Mouse (Mus musculus): ENCODE results near the gene Hoxa11. TPM values are rescaled to one million over a fixed set of nuclear protein-coding genes. Genes with fewer than 3 reads are reported as not detected.
A peak's percentile ranks its signal among the peaks of the same experiment; 100 is the strongest.

Hoxa11 gene
- polyA plus RNA-seq, 1 experiment from 2014 or later: not detected

DNA sequence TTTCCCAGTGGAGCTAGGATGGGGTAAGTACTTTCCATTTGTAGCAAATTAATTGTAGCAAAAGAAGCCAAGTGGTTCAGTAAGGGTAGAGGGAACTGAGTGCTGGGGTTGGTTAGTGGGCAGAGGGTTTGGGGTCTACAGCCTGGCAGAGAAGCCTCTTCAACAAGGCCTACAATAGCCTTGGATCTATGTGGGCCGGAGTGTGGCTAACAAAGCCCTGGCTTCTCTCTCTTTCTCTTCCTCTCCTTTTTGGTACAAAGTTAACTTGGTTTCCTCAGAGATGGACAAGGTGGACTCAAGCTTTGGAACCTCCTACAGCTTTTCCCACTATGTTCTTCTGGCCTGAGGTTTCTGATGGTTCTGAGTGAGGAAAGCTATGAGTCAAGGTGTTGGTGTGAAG is 44.3 kb downstream of the Hoxa11 start:
- no peak overlapping the region for H3K9ac ChIP-seq (ENCODE audit: low read depth, low read length)
- no peaks in the 10 kb centered on the region for H3K9me3 ChIP-seq (replicated peaks; ENCODE audit: control insufficient read depth, low read length)
- WGBS (ENCODE audit: insufficient replicate concordance): 67% methylated on average over 1 of the region's 1 CpGs
- no peak overlapping the region for H3K4me2 ChIP-seq (ENCODE audit: low read depth, low read length)
- no peaks in the 10 kb centered on the region for H3K36me3 ChIP-seq (ENCODE audit: control insufficient read depth, insufficient read depth)
- H3K4me3 ChIP-seq (ENCODE audit: low read depth, low read length): no peak overlapping the region
- no peaks in the 10 kb centered on the region for H3K4me1 ChIP-seq (ENCODE audit: control insufficient read depth, low read depth, low read length)
- H3K27me3 ChIP-seq (ENCODE audit: control insufficient read depth, insufficient read depth, low read depth, low read length): peaks cover 87% of the 10 kb centered on the region
- H3K27ac ChIP-seq (ENCODE audit: low read length): no peak overlapping the region
- ATAC-seq (ENCODE audit: low read depth): no peak

DNA sequence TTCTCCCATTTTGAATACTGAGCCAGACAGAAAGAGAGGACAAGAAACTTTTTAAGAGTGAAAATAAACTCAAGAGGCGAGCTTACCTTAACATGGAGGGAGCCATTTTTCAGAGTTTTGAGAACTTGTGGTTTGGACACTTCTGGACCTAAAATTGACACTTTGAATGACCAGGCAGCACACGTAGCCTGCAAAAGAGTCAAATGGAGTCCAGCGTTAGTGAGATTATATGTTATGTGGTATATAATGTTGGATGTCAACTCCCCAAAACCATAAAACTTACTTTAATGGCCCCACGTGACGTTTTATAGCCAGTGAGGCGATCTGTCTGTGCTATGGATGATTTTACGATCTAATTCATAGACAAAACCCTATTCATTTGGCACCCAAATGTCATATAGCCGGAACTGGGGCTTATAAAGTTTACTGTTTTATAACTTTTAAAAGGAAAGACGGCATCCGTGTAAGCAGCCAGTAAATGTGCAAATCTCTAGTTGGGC is 44.8 kb downstream of the Hoxa11 start:
- WGBS (ENCODE audit: insufficient replicate concordance): 61% methylated on average over 10 of the region's 10 CpGs
- H3K4me1 ChIP-seq (ENCODE audit: control insufficient read depth, low read depth, low read length): no peaks in the 10 kb centered on the region
- no peak overlapping the region for H3K9ac ChIP-seq (ENCODE audit: low read depth, low read length)
- no peaks in the 10 kb centered on the region for H3K9me3 ChIP-seq (replicated peaks; ENCODE audit: control insufficient read depth, low read length)
- no peaks in the 10 kb centered on the region for H3K36me3 ChIP-seq (ENCODE audit: control insufficient read depth, insufficient read depth)
- H3K4me2 ChIP-seq (ENCODE audit: low read depth, low read length): no peak overlapping the region
- no peak overlapping the region for H3K4me3 ChIP-seq (ENCODE audit: low read depth, low read length)
- no peak for ATAC-seq (ENCODE audit: low read depth)
- no peak overlapping the region for H3K27ac ChIP-seq (ENCODE audit: low read length)
- peaks cover 87% of the 10 kb centered on the region for H3K27me3 ChIP-seq (ENCODE audit: control insufficient read depth, insufficient read depth, low read depth, low read length)

GRCm38 (mm10) chr6:52200073-52200750 is 45.4 kb downstream of the Hoxa11 start:
- Histone ChIP-seq H3K4me2 (ENCODE audit: low read depth, low read length) (no peak overlapping the region), H3K9me3 (replicated peaks; ENCODE audit: control insufficient read depth, low read length) (no peaks in the 10 kb centered on the region), H3K36me3 (ENCODE audit: control insufficient read depth, insufficient read depth) (no peaks in the 10 kb centered on the region), H3K9ac (ENCODE audit: low read depth, low read length) (no peak overlapping the region), H3K27me3 (ENCODE audit: control insufficient read depth, insufficient read depth, low read depth, low read length) (peaks cover 84% of the 10 kb centered on the region), H3K27ac (ENCODE audit: low read length) (no peak overlapping the region), H3K4me1 (ENCODE audit: control insufficient read depth, low read depth, low read length) (no peaks in the 10 kb centered on the region), H3K4me3 (ENCODE audit: low read depth, low read length) (no peak overlapping the region)
- ATAC-seq (ENCODE audit: low read depth): no peak
- WGBS (ENCODE audit: insufficient replicate concordance): 45% methylated on average over 30 of the region's 30 CpGs

GRCm38 (mm10) chr6:52197271-52197670 is 48.3 kb downstream of the Hoxa11 start:
- H3K4me3 ChIP-seq (ENCODE audit: low read depth, low read length): no peak overlapping the region
- peaks cover under 1% of the 10 kb centered on the region; the same call in 1 of the 2 replicates for H3K4me1 ChIP-seq (ENCODE audit: control insufficient read depth, low read depth, low read length)
- no peaks in the 10 kb centered on the region for H3K36me3 ChIP-seq (ENCODE audit: control insufficient read depth, insufficient read depth)
- H3K9me3 ChIP-seq (replicated peaks; ENCODE audit: control insufficient read depth, low read length): no peaks in the 10 kb centered on the region
- H3K4me2 ChIP-seq (ENCODE audit: low read depth, low read length): no peak overlapping the region
- ATAC-seq (ENCODE audit: low read depth): no peak
- no peak overlapping the region for H3K9ac ChIP-seq (ENCODE audit: low read depth, low read length)
- peaks cover 80% of the 10 kb centered on the region for H3K27me3 ChIP-seq (ENCODE audit: control insufficient read depth, insufficient read depth, low read depth, low read length)
- WGBS (ENCODE audit: insufficient replicate concordance): 47% methylated on average over 10 of the region's 10 CpGs
- H3K27ac ChIP-seq (ENCODE audit: low read length): no peak overlapping the region

GRCm38 (mm10) chr6:52196811-52197210 is 48.8 kb downstream of the Hoxa11 start:
- Histone ChIP-seq H3K4me2 (ENCODE audit: low read depth, low read length) (no peak overlapping the region), H3K36me3 (ENCODE audit: control insufficient read depth, insufficient read depth) (no peaks in the 10 kb centered on the region), H3K27ac (ENCODE audit: low read length) (no peak overlapping the region), H3K4me3 (ENCODE audit: low read depth, low read length) (no peak overlapping the region), H3K27me3 (ENCODE audit: control insufficient read depth, insufficient read depth, low read depth, low read length) (peaks cover 82% of the 10 kb centered on the region), H3K9me3 (replicated peaks; ENCODE audit: control insufficient read depth, low read length) (no peaks in the 10 kb centered on the region), H3K9ac (ENCODE audit: low read depth, low read length) (no peak overlapping the region), H3K4me1 (ENCODE audit: control insufficient read depth, low read depth, low read length) (peaks cover 5% of the 10 kb centered on the region)
- ATAC-seq (ENCODE audit: low read depth): no peak
- WGBS (ENCODE audit: insufficient replicate concordance): 46% methylated on average over 9 of the region's 9 CpGs

- H3K4me3 ChIP-seq (ENCODE audit: low read depth, low read length): no peak overlapping the region
- H3K36me3 ChIP-seq (ENCODE audit: control insufficient read depth, insufficient read depth): no peaks in the 10 kb centered on the region
- H3K4me2 ChIP-seq (ENCODE audit: low read depth, low read length): no peak overlapping the region
- H3K9me3 ChIP-seq (replicated peaks; ENCODE audit: control insufficient read depth, low read length): no peaks in the 10 kb centered on the region
- no peak overlapping the region for H3K27ac ChIP-seq (ENCODE audit: low read length)
- ATAC-seq (ENCODE audit: low read depth): no peak
- H3K27me3 ChIP-seq (ENCODE audit: control insufficient read depth, insufficient read depth, low read depth, low read length): peaks cover 84% of the 10 kb centered on the region
- 58% methylated on average over 10 of the region's 10 CpGs for WGBS (ENCODE audit: insufficient replicate concordance)
- H3K9ac ChIP-seq (ENCODE audit: low read depth, low read length): no peak overlapping the region
- H3K4me1 ChIP-seq (ENCODE audit: control insufficient read depth, low read depth, low read length): peaks cover 5% of the 10 kb centered on the region
Observed at GRCm38 (mm10) chr6:52194690-52195089, 50.9 kb downstream of the Hoxa11 start.

MicroRNA genes within 50 kb of the gene (microRNA counts, 519-probe panel; counts per million panel counts)
- microRNA mmu-miR-196b: 1,006 counts per million, percentile 5 among the panel's probes with 10 or more counts

Small RNAs within 50 kb of the gene (microRNA-seq; reads per million reads assigned to microRNA genes)
- gene Mir196b: 532 reads per million, percentile 71 among the genes with 10 or more reads in this experiment

Other genes with a start within 250 kb of the Hoxa11 start
- gene Skap2, start 233.3 kb downstream of the Hoxa11 start, polyA plus RNA-seq (2015; fragmentation: Nextera tagmentation; extraction: Ambion mirVana): 16.1 and 17.9 TPM in 2 replicates
- 0.20 TPM in 2 replicates for gene Hoxa1, start 87.5 kb downstream of the Hoxa11 start, polyA plus RNA-seq (2015; fragmentation: Nextera tagmentation; extraction: Ambion mirVana)
- 0.22 and 0.44 TPM in 2 replicates for gene Hoxa2, start 81.0 kb downstream of the Hoxa11 start, polyA plus RNA-seq (2015; fragmentation: Nextera tagmentation; extraction: Ambion mirVana)
- 0.04 and 0.05 TPM in 2 replicates for gene 5730596B20Rik, start 68.3 kb downstream of the Hoxa11 start, polyA plus RNA-seq (2015; fragmentation: Nextera tagmentation; extraction: Ambion mirVana)
- 0.07 and 0.13 TPM in 2 replicates for gene Hoxa4, start 54.1 kb downstream of the Hoxa11 start, polyA plus RNA-seq (2015; fragmentation: Nextera tagmentation; extraction: Ambion mirVana)
- 0.26 and 0.68 TPM in 2 replicates for gene Hoxa5, start 41.2 kb downstream of the Hoxa11 start, polyA plus RNA-seq (2015; fragmentation: Nextera tagmentation; extraction: Ambion mirVana)
- gene Hoxa6, start 37.1 kb downstream of the Hoxa11 start, polyA plus RNA-seq (2015; fragmentation: Nextera tagmentation; extraction: Ambion mirVana): not detected in 2 replicates
- gene Hoxa3, start 32.5 kb downstream of the Hoxa11 start, polyA plus RNA-seq (2015; fragmentation: Nextera tagmentation; extraction: Ambion mirVana): 0.14 and 0.27 TPM in 2 replicates
- gene Gm28308, start 32.5 kb downstream of the Hoxa11 start, polyA plus RNA-seq (2015; fragmentation: Nextera tagmentation; extraction: Ambion mirVana): not detected in 2 replicates
- 0.26 and 0.34 TPM in 2 replicates for gene Hoxa7, start 24.0 kb downstream of the Hoxa11 start, polyA plus RNA-seq (2015; fragmentation: Nextera tagmentation; extraction: Ambion mirVana)
- gene Hoxa9, start 14.7 kb downstream of the Hoxa11 start, polyA plus RNA-seq (2015; fragmentation: Nextera tagmentation; extraction: Ambion mirVana): 0.13 and 0.36 TPM in 2 replicates
- 0.05 and 0.09 TPM in 2 replicates for gene Hoxa10, start 5.0 kb downstream of the Hoxa11 start, polyA plus RNA-seq (2015; fragmentation: Nextera tagmentation; extraction: Ambion mirVana)
- not detected in 2 replicates for gene Hoxa13, start 15.1 kb upstream of the Hoxa11 start, polyA plus RNA-seq (2015; fragmentation: Nextera tagmentation; extraction: Ambion mirVana)
- gene Evx1, start 67.7 kb upstream of the Hoxa11 start, polyA plus RNA-seq (2015; fragmentation: Nextera tagmentation; extraction: Ambion mirVana): not detected in 2 replicates

Measured in liver, embryonic 16.5 days (tissue).